Mouse (Mus musculus): ENCODE data around the gene Car10. TPM values are rescaled to one million over a fixed set of nuclear protein-coding genes. Genes with fewer than 3 reads are reported as not detected.

Gene Car10
- total RNA-seq, 2 experiments from 2014 or later = not detected

GRCm38 (mm10) chr11:93500442-93500841 is 402.6 kb downstream of the Car10 start:
- no peak for DNase-seq

- no peak for DNase-seq
Measured at GRCm38 (mm10) chr11:93501671-93502070, 403.8 kb downstream of the Car10 start.

- DNase-seq = no peak
Measured at GRCm38 (mm10) chr11:93502864-93503263, 405.0 kb downstream of the Car10 start.

GRCm38 (mm10) chr11:93503469-93503868 is 405.6 kb downstream of the Car10 start:
- no peak for DNase-seq

GRCm38 (mm10) chr11:93509527-93510235 is 411.9 kb downstream of the Car10 start:
- DNase-seq = no peak

- DNase-seq = no peak
Measured at GRCm38 (mm10) chr11:93512843-93513242, 415.0 kb downstream of the Car10 start.

- DNase-seq = no peak
Measured at GRCm38 (mm10) chr11:93514396-93514795, 416.6 kb downstream of the Car10 start.

- no peak for DNase-seq
Measured at GRCm38 (mm10) chr11:93515566-93515965, 417.7 kb downstream of the Car10 start.

- no peak for DNase-seq
Measured at GRCm38 (mm10) chr11:93516216-93516615, 418.4 kb downstream of the Car10 start.

- no peak for DNase-seq
Measured at GRCm38 (mm10) chr11:93516946-93517345, 419.1 kb downstream of the Car10 start.

GRCm38 (mm10) chr11:93522501-93522900 is 424.7 kb downstream of the Car10 start:
- no peak for DNase-seq

GRCm38 (mm10) chr11:93525921-93526320 is 428.1 kb downstream of the Car10 start:
- no peak for DNase-seq

- peak; percentile 36 for DNase-seq
Measured at GRCm38 (mm10) chr11:93531029-93531680, 433.3 kb downstream of the Car10 start.

GRCm38 (mm10) chr11:93536244-93536643 is 438.4 kb downstream of the Car10 start:
- DNase-seq = no peak

- no peak for DNase-seq
Measured at GRCm38 (mm10) chr11:93548904-93549303, 451.1 kb downstream of the Car10 start.

GRCm38 (mm10) chr11:93550908-93551307 is 453.1 kb downstream of the Car10 start:
- no peak for DNase-seq

GRCm38 (mm10) chr11:93559118-93559517 is 461.3 kb downstream of the Car10 start:
- no peak for DNase-seq

- DNase-seq = no peak
Measured at GRCm38 (mm10) chr11:93560570-93560969, 462.7 kb downstream of the Car10 start.

- DNase-seq = no peak
Measured at GRCm38 (mm10) chr11:93562330-93562865, 464.6 kb downstream of the Car10 start.

- no peak for DNase-seq
Measured at GRCm38 (mm10) chr11:93565756-93566155, 467.9 kb downstream of the Car10 start.

GRCm38 (mm10) chr11:93571917-93572641 is 474.3 kb downstream of the Car10 start:
- no peak for DNase-seq

GRCm38 (mm10) chr11:93577441-93577840 is 479.6 kb downstream of the Car10 start:
- DNase-seq = no peak

- no peak for DNase-seq
Measured at GRCm38 (mm10) chr11:93579626-93580025, 481.8 kb downstream of the Car10 start.
